Mouse (Mus musculus) heart, postnatal 0 days (tissue): ENCODE results near the gene Kpna7.

Experiments
- CTCF ChIP-seq: IDR thresholded peaks from 2 replicates; pipeline ENCODE4 v1.5.1; 2016; ENCODE audit warnings: antibody characterized with exemption, control low read depth, low read depth
- EP300 ChIP-seq: IDR thresholded peaks from 2 replicates; pipeline ENCODE4 v1.6.1; 2016; ENCODE audit warnings: antibody characterized with exemption, low read depth

- no peak for TF ChIP-seq CTCF
- TF ChIP-seq EP300, result no peak
Measured at GRCm38 (mm10) chr5:145014278-145014677, 69.6 kb downstream of the Kpna7 start.
